Mouse (Mus musculus) Patski (cell line): ENCODE data around the gene Rbm20. TPM values are rescaled to one million over a fixed set of nuclear protein-coding genes. Genes with fewer than 3 reads are reported as not detected.
"Not testable (repeated sequence)": the region's sequence is repeated elsewhere in the genome, so short reads cannot be mapped to it uniquely, and the experiment has no call there.

Experiments used
- ATAC-seq: fragments of 100-300 bp; one replicate; pipeline ENCODE4 v1.8.0; 2021
- CTCF ChIA-PET: fragments of 350-600 bp; sonication (Branson Sonifier 250); formaldehyde crosslinking; loops from one replicate; lab custom pipeline; 2022; ENCODE audit warnings: inconsistent platforms; lab: Charles Lee
- POLR2A ChIA-PET: fragments of 350-600 bp; sonication (Branson Sonifier 250); formaldehyde crosslinking; loops from one replicate; lab custom pipeline; 2022; ENCODE audit warnings: antibody characterized with exemption, inconsistent platforms; lab: Charles Lee
- DNase-seq: peaks from one replicate; pipeline ENCODE4 v3.0.0-alpha.2; 2011; ENCODE audit warnings: low read depth, low spot score
- H3K27me3 ChIP-seq: fragments of 371-371 bp; one replicate; pipeline ENCODE4 v1.5.1; 2021
- CTCF ChIP-seq: fragments of 100-300 bp; IDR thresholded peaks from one replicate; pipeline ENCODE4 v1.5.1; 2021
- in situ Hi-C: fragments of 300-500 bp; cut with MboI; formaldehyde crosslinking; loops from 3 replicates; pipeline ENCODE4 v1.11.1; 2018; ENCODE audit warnings: low pct_unique_long_range_greater_than_20kb, mixed read lengths
- polyA plus RNA-seq: library from polyadenylated mRNA; unstranded; gene quantifications from one replicate; pipeline ENCODE4 v1.2.3, GENCODE M21; 2021

The Rbm20 gene
- polyA plus RNA-seq, 1 experiment from 2014 or later: 0.72 TPM

- in situ Hi-C loops: no loop called here
- CTCF ChIA-PET: no interaction called here
- no peaks in the 10 kb centered on the region for H3K27me3 ChIP-seq
- DNase-seq: no peak
- POLR2A ChIA-PET: no interaction called here
- no peak for TF ChIP-seq CTCF
- no peak for ATAC-seq
These were observed 117.9 kb downstream of the Rbm20 start for GRCm38 (mm10) chr19:53794996-53795395.

DNA sequence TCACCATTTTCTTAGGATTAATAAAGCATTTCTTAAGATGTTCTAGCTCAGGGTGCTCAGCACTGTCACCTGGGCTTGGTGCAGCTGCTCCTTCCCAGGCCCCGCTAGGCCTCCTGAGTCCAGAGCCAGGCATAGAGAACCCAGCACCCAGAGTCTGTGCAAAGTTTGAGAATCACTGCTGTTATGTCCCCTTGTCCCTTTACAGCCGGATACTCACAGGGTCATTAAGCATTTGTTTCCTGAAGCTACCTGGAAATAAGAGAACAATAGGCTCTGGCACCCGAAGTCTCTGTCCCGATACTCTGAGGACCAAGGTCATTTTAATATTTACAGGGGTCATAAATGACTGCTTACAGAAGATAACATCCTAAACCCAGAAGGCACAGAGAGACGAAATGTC lies 118.9 kb downstream of the Rbm20 start:
- ATAC-seq (no peak), DNase-seq (no peak)
- CTCF ChIA-PET: interaction anchor here (1.1 to 1.5 kb wide), 3 partner anchors 10 to 107 kb away, joined by 3 to 5 read pairs (median 3); no protein-coding TSS in a partner anchor
- in situ Hi-C loops: no loop called here
- no peaks in the 10 kb centered on the region for H3K27me3 ChIP-seq
- no peak for TF ChIP-seq CTCF
- POLR2A ChIA-PET: interaction anchor here (1.2 kb wide), 1 partner anchor 116 kb away, joined by 3 read pairs; no protein-coding TSS in a partner anchor

DNA sequence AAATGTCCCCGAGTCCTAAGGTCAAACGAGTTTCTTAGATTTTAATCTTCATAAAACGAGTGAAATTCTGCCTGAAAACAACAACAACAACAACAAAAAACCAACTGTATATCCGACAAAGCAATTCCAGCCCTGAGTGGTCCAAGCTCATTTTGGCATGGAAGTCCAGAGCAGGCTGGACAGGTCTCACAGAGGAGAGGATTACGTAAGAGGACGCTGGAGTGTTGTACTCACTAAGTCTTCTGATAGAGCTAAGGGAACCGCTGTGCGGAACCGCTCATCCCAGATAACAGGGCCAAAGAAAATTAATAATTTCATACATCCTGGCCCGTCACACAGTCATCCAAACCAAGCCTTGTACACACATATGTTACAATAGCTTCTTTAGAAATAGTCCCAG lies 120.7 kb downstream of the Rbm20 start:
- ATAC-seq (no peak), DNase-seq (no peak)

DNA sequence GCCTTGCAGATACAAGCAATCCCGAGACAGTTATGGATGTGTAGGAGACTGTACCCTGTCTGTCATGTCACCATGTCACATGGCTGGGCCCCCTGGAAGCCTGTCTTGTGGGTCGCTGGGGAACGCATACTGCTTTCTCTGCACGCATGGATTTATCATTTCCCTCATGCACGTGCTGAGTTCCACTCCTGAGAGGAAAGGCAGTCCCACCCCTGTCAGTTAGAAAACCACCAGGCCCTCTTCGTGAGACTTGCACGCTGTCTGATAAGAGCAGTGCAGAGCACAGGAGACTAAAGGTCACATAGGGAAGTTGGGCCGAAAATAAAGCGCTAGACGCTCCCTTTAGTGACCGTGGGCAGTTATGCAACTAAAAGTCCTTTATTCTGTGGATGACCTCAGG lies 122.8 kb downstream of the Rbm20 start:
- POLR2A ChIA-PET: no interaction called here
- ATAC-seq: no peak
- no peak for DNase-seq
- in situ Hi-C loops: loop anchor here (5.0 kb wide), 1 partner anchor 52 kb away; no protein-coding TSS in a partner anchor
- no peaks in the 10 kb centered on the region for H3K27me3 ChIP-seq
- CTCF ChIA-PET: no interaction called here
- TF ChIP-seq CTCF: no peak

More for the DNA sequence above, 120.7 kb downstream of the Rbm20 start:
- no peak for TF ChIP-seq CTCF
- in situ Hi-C loops: no loop called here
- H3K27me3 ChIP-seq: no peaks in the 10 kb centered on the region
- ChIA-PET POLR2A (no interaction called here), CTCF (no interaction called here)

DNA sequence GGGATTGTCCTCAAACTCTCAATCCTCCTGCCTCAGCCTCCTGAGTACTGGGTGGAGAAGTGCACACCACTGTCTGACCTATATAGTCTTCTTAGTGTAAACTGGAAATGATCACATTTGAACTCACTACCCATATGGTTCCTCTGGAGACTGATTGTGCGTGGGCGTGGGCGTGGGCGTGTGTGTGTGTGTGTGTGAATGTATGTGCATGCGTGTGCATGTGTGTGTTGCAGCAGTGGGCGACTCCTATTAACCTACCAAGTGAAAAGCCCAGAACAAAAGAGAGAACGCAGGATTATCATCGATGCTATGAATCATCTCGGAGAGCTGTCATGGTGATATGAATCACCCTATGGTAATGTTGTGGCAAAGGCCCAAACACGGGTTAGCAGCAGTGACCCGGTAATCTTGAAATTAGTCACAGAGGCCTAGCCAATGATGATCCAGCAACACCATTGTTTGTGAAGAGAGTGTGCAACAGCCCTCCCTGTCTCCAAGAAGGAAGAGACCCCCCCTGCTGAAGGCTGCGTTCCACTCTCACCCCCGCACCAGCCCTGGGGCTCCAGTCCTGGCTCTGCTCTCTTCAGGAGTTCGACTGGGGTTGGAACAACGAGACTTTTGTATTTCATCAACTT lies 123.4 kb downstream of the Rbm20 start:
- ATAC-seq: peak; percentile 95
- in situ Hi-C loops: loop anchor here (5.0 kb wide), 1 partner anchor 52 kb away; no protein-coding TSS in a partner anchor

DNA sequence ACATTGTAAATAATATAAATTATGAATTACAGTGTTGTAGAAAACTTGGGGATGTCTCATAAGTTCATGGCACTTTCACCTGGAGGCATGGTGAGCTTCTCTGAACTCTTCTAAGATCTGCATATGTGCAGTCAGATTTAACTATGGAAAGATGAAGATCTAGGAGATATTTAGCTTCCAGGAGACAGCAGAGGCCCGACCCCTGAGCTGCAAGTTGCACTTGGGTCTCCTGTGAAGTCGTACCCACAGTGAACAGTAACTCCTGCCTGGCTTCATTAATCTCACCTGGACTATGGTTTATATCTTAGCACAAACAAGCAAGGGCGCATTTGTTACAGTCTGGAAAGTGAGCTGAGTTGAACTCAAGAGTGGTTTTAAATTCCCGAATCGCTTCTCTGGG lies 124.3 kb downstream of the Rbm20 start:
- no peaks in the 10 kb centered on the region for H3K27me3 ChIP-seq
- POLR2A ChIA-PET: interaction anchor here (0.9 to 1.2 kb wide), 3 partner anchors 10 to 29 kb away, joined by 3 read pairs; no protein-coding TSS in a partner anchor
- TF ChIP-seq CTCF: no peak
- CTCF ChIA-PET: interaction anchor here (0.9 to 1.3 kb wide), 2 partner anchors 142 to 1531 kb away, joined by 3 read pairs; no protein-coding TSS in a partner anchor
- no peak for ATAC-seq
- in situ Hi-C loops: loop anchor here (5.0 kb wide), 1 partner anchor 51 kb away; no protein-coding TSS in a partner anchor
- DNase-seq: no peak

More for the DNA sequence above, 123.4 kb downstream of the Rbm20 start:
- ChIA-PET POLR2A (interaction anchor here (1.0 kb wide), 1 partner anchor 18 kb away, joined by 3 read pairs; no protein-coding TSS in a partner anchor), CTCF (interaction anchor here (0.9 to 1.3 kb wide), 2 partner anchors 143 to 1532 kb away, joined by 3 read pairs; no protein-coding TSS in a partner anchor)
- no peaks in the 10 kb centered on the region for H3K27me3 ChIP-seq
- peak; percentile 91 for DNase-seq
- no peak for TF ChIP-seq CTCF

DNA sequence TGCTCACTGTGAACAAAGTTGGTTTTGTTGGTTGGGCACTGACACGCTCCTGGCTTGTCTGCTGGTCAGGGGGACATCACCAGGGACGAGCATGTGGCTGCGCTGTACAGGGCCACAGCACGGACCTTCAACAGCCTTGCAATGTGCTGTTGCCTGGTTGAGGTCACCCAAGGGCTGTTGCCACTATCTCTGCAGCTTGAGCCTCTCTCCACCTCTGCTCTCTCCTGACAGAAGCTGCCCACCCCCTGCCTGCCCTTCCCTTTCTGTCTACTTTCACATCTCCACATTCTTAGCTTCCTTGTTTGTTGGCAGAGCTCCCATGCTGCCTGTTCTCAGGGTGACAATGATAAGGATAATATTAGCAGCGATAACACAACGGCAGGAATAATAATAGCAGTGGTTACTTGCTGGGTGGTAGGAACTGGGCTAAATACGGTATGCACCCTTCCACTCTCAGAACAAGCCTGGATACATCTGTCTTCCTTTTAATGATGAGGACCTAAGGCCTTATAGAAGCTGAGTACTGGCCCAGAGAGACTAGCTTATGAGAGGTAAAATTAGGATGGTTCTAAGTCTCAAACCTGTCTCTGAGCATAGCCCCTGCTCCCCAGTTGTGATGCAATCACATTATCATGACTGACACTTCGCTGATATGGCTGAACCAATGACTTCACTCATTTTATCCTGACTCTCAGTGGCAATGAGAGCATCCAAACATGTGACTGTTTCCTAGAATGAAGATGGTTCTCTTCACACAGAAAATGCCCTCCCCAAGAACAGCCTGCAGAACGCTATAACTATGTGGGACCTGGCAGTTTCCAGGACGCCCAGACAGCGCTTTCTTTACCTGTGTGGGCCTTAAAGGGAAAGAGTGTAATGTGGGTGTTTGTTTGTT lies 124.9 kb downstream of the Rbm20 start:
- ChIA-PET POLR2A (interaction anchor here (0.8 to 1.2 kb wide), 3 partner anchors 10 to 28 kb away, joined by 3 to 4 read pairs (median 3); no protein-coding TSS in a partner anchor), CTCF (interaction anchor here (1.3 kb wide), 1 partner anchor 141 kb away, joined by 3 read pairs; no protein-coding TSS in a partner anchor)
- no peaks in the 10 kb centered on the region for H3K27me3 ChIP-seq
- no peak for TF ChIP-seq CTCF
- no peak for DNase-seq
- in situ Hi-C loops: loop anchor here (5.0 kb wide), 1 partner anchor 50 kb away; no protein-coding TSS in a partner anchor
- no peak for ATAC-seq

DNA sequence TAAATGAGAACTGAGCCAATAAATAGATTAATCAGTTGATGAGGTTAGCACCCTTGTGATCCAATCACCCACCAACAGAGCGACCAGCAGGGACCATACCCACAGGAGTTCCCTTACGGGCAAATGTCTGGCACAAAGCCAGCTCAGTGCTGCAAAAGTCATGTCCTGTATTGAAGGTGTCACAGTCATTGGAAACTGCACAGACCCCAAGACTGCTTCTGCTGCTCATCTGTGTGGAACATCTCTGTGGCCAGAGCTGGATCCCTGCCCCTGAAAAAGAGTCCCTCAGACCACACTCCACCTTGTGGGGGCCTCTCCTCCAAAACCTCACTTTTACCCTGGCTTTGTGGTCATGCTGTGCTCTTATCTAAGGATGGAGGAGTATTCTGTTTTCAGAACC lies 126.8 kb downstream of the Rbm20 start:
- ATAC-seq (no peak), DNase-seq (no peak)
- ChIA-PET CTCF (interaction anchor here (0.9 to 1.3 kb wide), 2 partner anchors 36 to 52 kb away, joined by 3 to 4 read pairs; no protein-coding TSS in a partner anchor), POLR2A (interaction anchor here (0.6 kb wide), 1 partner anchor 1678 kb away, joined by 5 read pairs; no protein-coding TSS in a partner anchor)
- H3K27me3 ChIP-seq: no peaks in the 10 kb centered on the region
- TF ChIP-seq CTCF: no peak
- in situ Hi-C loops: loop anchor here (5.0 kb wide), 1 partner anchor 48 kb away; no protein-coding TSS in a partner anchor

DNA sequence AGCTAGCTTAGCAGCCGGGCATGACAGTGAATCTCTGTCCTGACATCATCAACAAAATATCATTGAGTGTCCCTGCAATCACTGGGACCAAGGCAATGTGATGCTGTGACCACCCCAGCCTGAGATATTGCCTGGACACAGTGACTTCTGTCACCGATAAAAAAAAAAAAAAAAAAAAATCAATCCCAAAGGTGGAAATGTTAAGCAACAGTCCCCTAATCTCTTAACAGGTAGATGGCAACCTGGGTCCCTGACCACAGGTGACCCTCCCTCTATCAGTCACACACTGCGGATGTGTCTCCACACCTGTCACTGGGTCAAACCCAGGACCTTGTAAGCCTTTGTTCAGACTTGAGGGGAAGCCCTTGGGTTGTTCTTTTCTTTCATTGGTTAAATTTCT lies 128.0 kb downstream of the Rbm20 start:
- CTCF ChIA-PET: no interaction called here
- no peak for DNase-seq
- no peak for ATAC-seq
- no peaks in the 10 kb centered on the region for H3K27me3 ChIP-seq
- TF ChIP-seq CTCF: no peak
- POLR2A ChIA-PET: interaction anchor here (0.6 to 0.7 kb wide), 2 partner anchors 16 to 133 kb away, joined by 3 to 4 read pairs; no protein-coding TSS in a partner anchor
- in situ Hi-C loops: no loop called here

DNA sequence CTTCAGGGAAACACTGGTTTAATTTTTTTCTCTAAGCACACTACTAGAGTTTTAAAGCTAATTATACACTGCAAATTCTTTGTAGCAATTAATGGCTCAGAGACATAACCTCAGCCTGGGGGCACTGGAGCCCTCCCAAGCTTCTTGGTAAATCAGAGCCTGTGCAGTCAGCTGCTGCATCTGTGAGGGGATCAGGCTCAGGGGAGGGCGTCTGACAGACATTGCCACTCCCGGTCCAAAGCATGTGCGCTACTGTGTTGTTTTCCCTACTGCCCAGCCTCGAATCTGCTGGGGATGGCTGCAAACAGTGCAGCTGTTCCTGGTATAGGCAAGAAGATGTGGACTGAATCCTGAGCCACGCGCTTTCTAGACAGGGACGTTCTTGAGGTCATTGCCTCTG lies 129.0 kb downstream of the Rbm20 start:
- TF ChIP-seq CTCF: no peak
- DNase-seq (no peak), ATAC-seq (no peak)
- in situ Hi-C loops: no loop called here
- H3K27me3 ChIP-seq: no peaks in the 10 kb centered on the region
- ChIA-PET CTCF (no interaction called here), POLR2A (interaction anchor here (0.5 to 1.2 kb wide), 2 partner anchors 24 to 40 kb away, joined by 3 to 6 read pairs; no protein-coding TSS in a partner anchor)

DNA sequence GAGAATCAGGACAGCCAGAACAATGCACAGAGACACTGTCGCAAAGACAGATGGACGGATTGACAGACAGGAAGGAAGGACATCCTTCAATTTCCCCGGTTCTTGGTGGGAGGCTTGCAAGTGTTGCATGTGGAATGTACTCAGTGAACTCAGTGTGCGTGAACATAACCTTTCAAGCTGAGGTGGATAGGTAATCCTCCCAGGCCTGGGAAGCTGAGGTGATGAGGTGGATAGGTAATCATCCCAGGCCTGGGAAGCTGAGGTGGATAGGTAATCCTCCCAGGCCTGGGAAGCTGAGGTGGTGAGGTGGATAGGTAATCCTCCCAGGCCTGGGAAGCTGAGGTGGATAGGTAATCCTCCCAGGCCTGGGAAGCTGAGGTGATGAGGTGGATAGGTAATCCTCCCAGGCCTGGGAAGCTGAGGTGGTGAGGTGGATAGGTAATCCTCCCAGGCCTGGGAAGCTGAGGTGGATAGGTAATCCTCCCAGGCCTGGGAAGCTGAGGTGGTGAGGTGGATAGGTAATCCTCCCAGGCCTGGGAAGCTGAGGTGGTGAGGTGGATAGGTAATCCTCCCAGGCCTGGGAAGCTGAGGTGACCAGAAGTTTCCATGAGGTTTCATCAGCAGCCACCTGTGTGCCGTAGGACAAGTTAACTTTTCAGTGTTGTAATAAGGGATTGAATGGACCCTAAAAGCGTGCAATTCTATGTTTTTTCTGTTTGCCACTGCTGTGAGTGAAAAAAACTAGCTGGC lies 129.6 kb downstream of the Rbm20 start:
- H3K27me3 ChIP-seq, DNase-seq, in situ Hi-C loops, ATAC-seq: not testable (repeated sequence)
- ChIA-PET POLR2A (interaction anchor here (0.5 to 1.2 kb wide), 2 partner anchors 24 to 41 kb away, joined by 3 to 6 read pairs; no protein-coding TSS in a partner anchor), CTCF (interaction anchor here (1.4 kb wide), 1 partner anchor 37 kb away, joined by 3 read pairs; no protein-coding TSS in a partner anchor)
